Mouse (Mus musculus): Measurements from ENCODE around the gene Pycr1. TPM values are rescaled to one million over a fixed set of nuclear protein-coding genes. Genes with fewer than 3 reads are reported as not detected.
A peak's percentile ranks its signal among the peaks of the same experiment; 100 is the strongest.

Pycr1 gene
- polyA plus RNA-seq, 1 experiment from 2014 or later = 26.6 TPM

- Histone ChIP-seq H3K9ac (ENCODE audit: low read depth, low read length) (peak overlapping the region; percentile 48), H3K4me2 (ENCODE audit: low read depth, low read length) (peak overlapping the region; percentile 87), H3K4me1 (ENCODE audit: control insufficient read depth, insufficient read depth, low read length) (peaks cover 23% of the 10 kb centered on the region), H3K9me3 (ENCODE audit: control insufficient read depth, low read length) (no peaks in the 10 kb centered on the region), H3K4me3 (ENCODE audit: low read length) (peak overlapping the region; percentile 49), H3K27ac (ENCODE audit: low read length) (no peak overlapping the region), H3K36me3 (ENCODE audit: control insufficient read depth, insufficient read depth, low read length) (no peaks in the 10 kb centered on the region), H3K27me3 (replicated peaks; ENCODE audit: control insufficient read depth, insufficient read depth, low read length) (peaks cover 78% of the 10 kb centered on the region)
- peak; percentile 56; the same call in 1 of the 2 replicates for ATAC-seq
- under 1% methylated on average over 81 of the region's 95 CpGs for WGBS
Measured at GRCm38 (mm10) chr11:120660301-120661075, 16.9 kb upstream of the Pycr1 start.

DNA sequence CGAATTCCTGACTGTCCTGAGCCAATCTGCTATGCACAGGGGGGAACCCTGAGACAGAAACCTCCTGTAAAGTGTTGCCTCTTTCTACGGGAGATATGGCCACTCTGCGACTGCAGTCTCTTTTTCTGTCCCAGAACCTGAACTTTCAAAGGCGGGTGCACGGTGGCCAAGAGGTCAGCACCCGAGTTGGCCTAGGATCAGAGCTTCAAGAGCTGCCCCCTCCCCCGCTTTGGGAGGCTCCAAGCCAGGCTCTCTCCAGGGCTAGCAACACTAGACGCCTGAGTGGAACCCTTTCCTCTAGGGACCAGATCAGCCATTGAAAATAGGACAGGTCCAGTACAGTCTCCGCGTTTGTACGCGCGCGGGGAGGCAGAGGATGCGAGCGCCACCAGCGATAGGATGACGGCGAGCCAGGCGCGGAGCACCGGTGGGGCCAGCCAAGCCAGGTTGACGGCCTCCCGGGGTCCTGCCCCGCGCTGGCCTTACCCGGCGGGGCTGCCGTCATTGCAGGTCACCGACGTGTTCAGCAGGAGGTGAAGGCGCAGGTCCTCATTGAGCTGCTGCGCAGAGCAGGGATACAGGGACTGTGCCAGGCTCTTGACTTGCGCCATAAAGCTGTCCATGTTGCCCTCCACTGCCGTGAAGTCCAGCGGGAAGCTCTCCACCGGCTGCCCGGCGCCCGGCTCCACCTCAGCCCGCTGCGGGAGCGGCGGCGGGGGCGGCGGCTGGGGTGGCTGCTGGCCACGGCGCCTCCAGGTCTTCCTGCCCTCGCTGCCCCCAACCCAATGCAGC is 16.1 kb upstream of the Pycr1 start:
- peaks cover 75% of the 10 kb centered on the region for H3K27me3 ChIP-seq (replicated peaks; ENCODE audit: control insufficient read depth, insufficient read depth, low read length)
- H3K4me2 ChIP-seq (ENCODE audit: low read depth, low read length) = peak overlapping the region; percentile 87
- H3K4me3 ChIP-seq (ENCODE audit: low read length) = peak overlapping the region; percentile 49
- no peaks in the 10 kb centered on the region for H3K9me3 ChIP-seq (ENCODE audit: control insufficient read depth, low read length)
- H3K9ac ChIP-seq (ENCODE audit: low read depth, low read length) = peak overlapping the region; percentile 48
- 0 out of 2 replicates have a peak, but pooled peaks have one; percentile 19 for ATAC-seq
- 2% methylated on average over 39 of the region's 50 CpGs for WGBS
- H3K36me3 ChIP-seq (ENCODE audit: control insufficient read depth, insufficient read depth, low read length) = no peaks in the 10 kb centered on the region
- peaks cover 23% of the 10 kb centered on the region for H3K4me1 ChIP-seq (ENCODE audit: control insufficient read depth, insufficient read depth, low read length)
- H3K27ac ChIP-seq (ENCODE audit: low read length) = no peak overlapping the region

- Histone ChIP-seq H3K27me3 (replicated peaks; ENCODE audit: control insufficient read depth, insufficient read depth, low read length) (peaks cover 73% of the 10 kb centered on the region), H3K4me1 (ENCODE audit: control insufficient read depth, insufficient read depth, low read length) (peaks cover 23% of the 10 kb centered on the region), H3K9ac (ENCODE audit: low read depth, low read length) (no peak overlapping the region), H3K9me3 (ENCODE audit: control insufficient read depth, low read length) (no peaks in the 10 kb centered on the region), H3K27ac (ENCODE audit: low read length) (no peak overlapping the region), H3K36me3 (ENCODE audit: control insufficient read depth, insufficient read depth, low read length) (no peaks in the 10 kb centered on the region), H3K4me3 (ENCODE audit: low read length) (no peak overlapping the region), H3K4me2 (ENCODE audit: low read depth, low read length) (0 out of 2 replicates have a peak overlapping the region, but pooled peaks have one; percentile 33)
- 2% methylated on average over 24 of the region's 24 CpGs for WGBS
- no peak for ATAC-seq
Measured at GRCm38 (mm10) chr11:120658876-120659410, 15.4 kb upstream of the Pycr1 start.

- peaks cover 23% of the 10 kb centered on the region for H3K4me1 ChIP-seq (ENCODE audit: control insufficient read depth, insufficient read depth, low read length)
- no peak overlapping the region for H3K9ac ChIP-seq (ENCODE audit: low read depth, low read length)
- no peak overlapping the region for H3K4me2 ChIP-seq (ENCODE audit: low read depth, low read length)
- ATAC-seq = no peak
- no peak overlapping the region for H3K27ac ChIP-seq (ENCODE audit: low read length)
- H3K36me3 ChIP-seq (ENCODE audit: control insufficient read depth, insufficient read depth, low read length) = no peaks in the 10 kb centered on the region
- H3K27me3 ChIP-seq (replicated peaks; ENCODE audit: control insufficient read depth, insufficient read depth, low read length) = peaks cover 59% of the 10 kb centered on the region
- H3K9me3 ChIP-seq (ENCODE audit: control insufficient read depth, low read length) = no peaks in the 10 kb centered on the region
- WGBS = 80% methylated on average over 4 of the region's 4 CpGs
- no peak overlapping the region for H3K4me3 ChIP-seq (ENCODE audit: low read length)
Measured at GRCm38 (mm10) chr11:120657301-120657700, 13.7 kb upstream of the Pycr1 start.

DNA sequence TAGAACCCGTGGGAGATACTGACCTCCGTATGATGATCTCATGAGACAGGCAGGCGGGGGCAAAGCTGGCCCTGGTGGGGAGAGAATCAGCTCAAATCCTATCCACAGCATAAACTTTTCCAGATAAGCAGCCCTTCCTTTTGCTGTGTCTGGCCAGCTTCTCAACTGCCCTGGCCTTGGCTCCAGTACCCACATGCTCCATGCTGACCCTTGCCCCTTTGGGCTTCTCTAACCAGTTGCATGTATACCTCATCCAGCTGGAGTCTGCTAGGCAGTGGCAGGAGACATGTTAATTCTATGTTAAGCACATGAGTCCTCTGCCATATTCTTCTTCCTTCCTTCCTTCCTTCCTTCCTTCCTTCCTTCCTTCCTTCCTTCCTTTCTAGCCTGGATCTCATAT is 11.2 kb upstream of the Pycr1 start:
- Histone ChIP-seq H3K36me3 (ENCODE audit: control insufficient read depth, insufficient read depth, low read length) (no peaks in the 10 kb centered on the region), H3K4me2 (ENCODE audit: low read depth, low read length) (no peak overlapping the region), H3K9ac (ENCODE audit: low read depth, low read length) (no peak overlapping the region), H3K9me3 (ENCODE audit: control insufficient read depth, low read length) (no peaks in the 10 kb centered on the region), H3K27ac (ENCODE audit: low read length) (no peak overlapping the region), H3K27me3 (replicated peaks; ENCODE audit: control insufficient read depth, insufficient read depth, low read length) (peaks cover 33% of the 10 kb centered on the region), H3K4me3 (ENCODE audit: low read length) (no peak overlapping the region), H3K4me1 (ENCODE audit: control insufficient read depth, insufficient read depth, low read length) (peaks cover 8% of the 10 kb centered on the region)
- WGBS = 76% methylated on average over 3 of the region's 3 CpGs
- ATAC-seq = no peak

GRCm38 (mm10) chr11:120651872-120652271 is 8.3 kb upstream of the Pycr1 start:
- no peak overlapping the region for H3K9ac ChIP-seq (ENCODE audit: low read depth, low read length)
- 64% methylated on average over 3 of the region's 3 CpGs for WGBS
- no peak overlapping the region for H3K27ac ChIP-seq (ENCODE audit: low read length)
- H3K36me3 ChIP-seq (ENCODE audit: control insufficient read depth, insufficient read depth, low read length) = no peaks in the 10 kb centered on the region
- no peak overlapping the region for H3K4me3 ChIP-seq (ENCODE audit: low read length)
- H3K4me2 ChIP-seq (ENCODE audit: low read depth, low read length) = no peak overlapping the region
- no peaks in the 10 kb centered on the region for H3K9me3 ChIP-seq (ENCODE audit: control insufficient read depth, low read length)
- ATAC-seq = no peak
- peaks cover 6% of the 10 kb centered on the region; the same call in 1 of the 2 replicates for H3K4me1 ChIP-seq (ENCODE audit: control insufficient read depth, insufficient read depth, low read length)
- H3K27me3 ChIP-seq (replicated peaks; ENCODE audit: control insufficient read depth, insufficient read depth, low read length) = peaks cover 14% of the 10 kb centered on the region

DNA sequence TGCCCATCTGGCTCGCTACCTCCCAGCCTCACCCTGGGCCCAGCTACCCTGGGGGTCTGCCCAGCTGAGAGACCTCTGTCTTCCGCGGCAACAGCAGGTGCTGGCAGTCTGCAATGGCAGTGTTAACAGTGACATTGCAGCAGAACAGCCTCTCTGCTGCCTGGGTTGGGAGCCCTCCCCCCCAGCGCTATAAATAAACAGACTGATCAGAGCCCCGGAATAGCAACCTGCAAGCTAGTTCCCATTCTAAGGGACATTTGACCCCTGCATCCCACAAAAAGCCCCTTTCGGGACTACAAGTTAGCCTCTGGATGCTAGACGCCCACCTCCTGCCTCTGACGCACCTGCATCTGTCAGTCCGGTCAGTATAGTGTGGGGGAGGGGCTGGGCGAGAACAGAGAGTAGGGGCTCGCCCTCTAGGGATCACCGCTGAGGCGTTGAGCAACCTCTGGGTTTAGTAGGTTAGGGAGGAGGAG is 4.5 kb upstream of the Pycr1 start, which contains the start of gene Myadml2:
Gene Myadml2, minus strand, starts transcription at position 158 of the 476 bp plus-strand sequence.
- whole genome bisulfite sequencing = 6% methylated on average over 13 of the region's 13 CpGs
- Histone ChIP-seq H3K4me1 (ENCODE audit: control insufficient read depth, insufficient read depth, low read length) (peaks cover 11% of the 10 kb centered on the region), H3K4me3 (ENCODE audit: low read length) (peak within 1 kb of the TSS; percentile 26), H3K27me3 (replicated peaks; ENCODE audit: control insufficient read depth, insufficient read depth, low read length) (peaks cover 7% of the 10 kb centered on the region), H3K36me3 (ENCODE audit: control insufficient read depth, insufficient read depth, low read length) (no peaks in the 10 kb centered on the region), H3K4me2 (ENCODE audit: low read depth, low read length) (peak within 1 kb of the TSS; percentile 48), H3K9me3 (ENCODE audit: control insufficient read depth, low read length) (no peaks in the 10 kb centered on the region), H3K27ac (ENCODE audit: low read length) (no peak within 1 kb of the TSS), H3K9ac (ENCODE audit: low read depth, low read length) (peak within 1 kb of the TSS; percentile 48)
- no peak for ATAC-seq

DNA sequence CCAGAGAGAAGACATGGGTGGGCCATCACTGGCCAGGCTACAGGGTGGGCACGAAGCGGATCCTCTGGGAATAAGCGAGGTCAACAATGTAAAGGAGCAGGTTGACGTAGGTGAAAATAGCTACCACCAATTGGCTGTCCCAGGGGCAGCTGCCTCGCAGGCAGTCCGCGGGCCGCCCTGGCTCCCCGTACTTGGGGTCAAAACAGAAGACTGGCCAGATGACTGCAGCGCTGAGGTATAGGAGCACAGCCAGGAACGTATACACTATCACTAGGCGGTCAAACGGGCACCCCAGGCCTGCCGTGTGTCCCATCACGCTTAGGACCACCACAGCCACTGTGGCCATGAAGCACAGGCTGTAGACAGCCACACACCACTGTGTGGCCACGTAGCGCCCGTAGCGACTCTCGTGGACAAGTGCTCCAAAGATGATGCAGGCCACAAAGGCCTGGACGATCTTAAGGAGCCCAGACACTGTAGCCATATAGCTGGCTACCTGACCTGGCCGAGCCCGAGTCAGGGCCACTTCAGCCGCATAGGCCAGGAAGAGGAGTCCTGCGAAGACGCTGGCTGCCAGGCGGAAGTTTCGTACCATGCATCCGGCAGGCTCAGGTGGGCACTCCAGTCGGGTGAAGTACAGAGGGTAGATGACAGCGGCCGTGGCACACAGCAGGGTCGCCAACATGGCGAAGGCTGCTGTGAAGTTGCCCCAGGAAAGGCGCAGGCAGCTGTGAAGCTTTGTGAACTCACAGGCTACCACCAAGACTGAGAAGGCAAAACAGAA is 3.7 kb upstream of the Pycr1 start:
- no peak for ATAC-seq
- Histone ChIP-seq H3K9me3 (ENCODE audit: control insufficient read depth, low read length) (no peaks in the 10 kb centered on the region), H3K9ac (ENCODE audit: low read depth, low read length) (peak overlapping the region; percentile 48; the same call in 1 of the 2 replicates), H3K36me3 (ENCODE audit: control insufficient read depth, insufficient read depth, low read length) (no peaks in the 10 kb centered on the region), H3K27me3 (replicated peaks; ENCODE audit: control insufficient read depth, insufficient read depth, low read length) (peaks cover 7% of the 10 kb centered on the region), H3K27ac (ENCODE audit: low read length) (no peak overlapping the region), H3K4me3 (ENCODE audit: low read length) (no peak overlapping the region), H3K4me1 (ENCODE audit: control insufficient read depth, insufficient read depth, low read length) (peaks cover 17% of the 10 kb centered on the region), H3K4me2 (ENCODE audit: low read depth, low read length) (no peak overlapping the region)
- WGBS = 79% methylated on average over 35 of the region's 35 CpGs
